Mouse (Mus musculus): ENCODE measurements at regions not wholly inside any gene's neighbourhood (a gene's known extent, or its start where the extent isn't known, plus 50 kb on each side); places are given as distances from the start of the nearest gene placed in this dataset.

GRCm38 (mm10) chr5:133754180-133754579 is 345.3 kb upstream of the Castor2 start:
- no peak overlapping the region for H3K9ac ChIP-seq (ENCODE audit: low read depth, low read length, severe bottlenecking)
- no peak for ATAC-seq (ENCODE audit: low FRiP score, low read depth)

GRCm38 (mm10) chr5:133753461-133754160 is 345.9 kb upstream of the Castor2 start:
- H3K4me1 ChIP-seq (ENCODE audit: control insufficient read depth, insufficient read depth, low read length): no peaks in the 10 kb centered on the region
- no peak overlapping the region for H3K27ac ChIP-seq (replicated peaks; ENCODE audit: low read depth, low read length)
- no peaks in the 10 kb centered on the region for H3K9me3 ChIP-seq (ENCODE audit: control insufficient read depth, low read length)
- DNase-seq (ENCODE audit: low spot score) (no peak), ATAC-seq (ENCODE audit: low FRiP score, low read depth) (no peak)
- no peaks in the 10 kb centered on the region for H3K27me3 ChIP-seq (ENCODE audit: control insufficient read depth, insufficient read depth, low read length)
- no peak overlapping the region for H3K4me3 ChIP-seq (replicated peaks; ENCODE audit: low read length)
- no peak overlapping the region for H3K4me2 ChIP-seq (replicated peaks; ENCODE audit: low read depth, low read length, severe bottlenecking)
- no peak for TF ChIP-seq POLR2A (IDR thresholded peaks at IDR 0.05; ENCODE audit: borderline replicate concordance, extremely low read depth, insufficient read depth, insufficient read length)
- 43% methylated on average over 8 of the region's 8 CpGs for WGBS
- H3K36me3 ChIP-seq (ENCODE audit: control insufficient read depth, insufficient read depth, low read length): no peaks in the 10 kb centered on the region
- H3K9ac ChIP-seq (ENCODE audit: low read depth, low read length, severe bottlenecking): no peak overlapping the region

More at GRCm38 (mm10) chr5:133754180-133754579, 345.3 kb upstream of the Castor2 start:
- no peak for DNase-seq (ENCODE audit: low spot score)
- Histone ChIP-seq H3K4me2 (replicated peaks; ENCODE audit: low read depth, low read length, severe bottlenecking) (no peak overlapping the region), H3K4me3 (replicated peaks; ENCODE audit: low read length) (no peak overlapping the region), H3K36me3 (ENCODE audit: control insufficient read depth, insufficient read depth, low read length) (no peaks in the 10 kb centered on the region), H3K9me3 (ENCODE audit: control insufficient read depth, low read length) (no peaks in the 10 kb centered on the region), H3K27me3 (ENCODE audit: control insufficient read depth, insufficient read depth, low read length) (no peaks in the 10 kb centered on the region), H3K27ac (replicated peaks; ENCODE audit: low read depth, low read length) (no peak overlapping the region), H3K4me1 (ENCODE audit: control insufficient read depth, insufficient read depth, low read length) (no peaks in the 10 kb centered on the region)
- TF ChIP-seq POLR2A (IDR thresholded peaks at IDR 0.05; ENCODE audit: borderline replicate concordance, extremely low read depth, insufficient read depth, insufficient read length): no peak
- 30% methylated on average over 7 of the region's 7 CpGs for WGBS

GRCm38 (mm10) chr5:133746960-133747359 is 352.6 kb upstream of the Castor2 start:
- DNase-seq (ENCODE audit: low spot score) (no peak), ATAC-seq (ENCODE audit: low FRiP score, low read depth) (no peak)
- Histone ChIP-seq H3K27me3 (ENCODE audit: control insufficient read depth, insufficient read depth, low read length) (no peaks in the 10 kb centered on the region), H3K27ac (replicated peaks; ENCODE audit: low read depth, low read length) (no peak overlapping the region), H3K4me2 (replicated peaks; ENCODE audit: low read depth, low read length, severe bottlenecking) (no peak overlapping the region), H3K4me1 (ENCODE audit: control insufficient read depth, insufficient read depth, low read length) (no peaks in the 10 kb centered on the region), H3K4me3 (replicated peaks; ENCODE audit: low read length) (no peak overlapping the region), H3K9ac (ENCODE audit: low read depth, low read length, severe bottlenecking) (no peak overlapping the region), H3K36me3 (ENCODE audit: control insufficient read depth, insufficient read depth, low read length) (no peaks in the 10 kb centered on the region), H3K9me3 (ENCODE audit: control insufficient read depth, low read length) (no peaks in the 10 kb centered on the region)
- TF ChIP-seq POLR2A (IDR thresholded peaks at IDR 0.05; ENCODE audit: borderline replicate concordance, extremely low read depth, insufficient read depth, insufficient read length): no peak
- WGBS: 74% methylated on average over 1 of the region's 1 CpGs

- Histone ChIP-seq H3K36me3 (ENCODE audit: control insufficient read depth, insufficient read depth, low read length) (no peaks in the 10 kb centered on the region), H3K4me3 (replicated peaks; ENCODE audit: low read length) (no peak overlapping the region), H3K9ac (ENCODE audit: low read depth, low read length, severe bottlenecking) (no peak overlapping the region), H3K27me3 (ENCODE audit: control insufficient read depth, insufficient read depth, low read length) (no peaks in the 10 kb centered on the region), H3K9me3 (ENCODE audit: control insufficient read depth, low read length) (no peaks in the 10 kb centered on the region), H3K27ac (replicated peaks; ENCODE audit: low read depth, low read length) (no peak overlapping the region), H3K4me2 (replicated peaks; ENCODE audit: low read depth, low read length, severe bottlenecking) (no peak overlapping the region), H3K4me1 (ENCODE audit: control insufficient read depth, insufficient read depth, low read length) (no peaks in the 10 kb centered on the region)
- DNase-seq (ENCODE audit: low spot score): no peak
- no peak for ATAC-seq (ENCODE audit: low FRiP score, low read depth)
- no peak for TF ChIP-seq POLR2A (IDR thresholded peaks at IDR 0.05; ENCODE audit: borderline replicate concordance, extremely low read depth, insufficient read depth, insufficient read length)
- 74% methylated on average over 10 of the region's 10 CpGs for WGBS
These were observed 353.1 kb upstream of the Castor2 start for GRCm38 (mm10) chr5:133746411-133746810.

GRCm38 (mm10) chr5:133744136-133744535 is 355.4 kb upstream of the Castor2 start:
- 90% methylated on average over 3 of the region's 3 CpGs for WGBS
- Histone ChIP-seq H3K36me3 (ENCODE audit: control insufficient read depth, insufficient read depth, low read length) (no peaks in the 10 kb centered on the region), H3K9ac (ENCODE audit: low read depth, low read length, severe bottlenecking) (no peak overlapping the region), H3K4me1 (ENCODE audit: control insufficient read depth, insufficient read depth, low read length) (no peaks in the 10 kb centered on the region), H3K27ac (replicated peaks; ENCODE audit: low read depth, low read length) (no peak overlapping the region), H3K9me3 (ENCODE audit: control insufficient read depth, low read length) (no peaks in the 10 kb centered on the region), H3K4me3 (replicated peaks; ENCODE audit: low read length) (no peak overlapping the region), H3K27me3 (ENCODE audit: control insufficient read depth, insufficient read depth, low read length) (no peaks in the 10 kb centered on the region), H3K4me2 (replicated peaks; ENCODE audit: low read depth, low read length, severe bottlenecking) (no peak overlapping the region)
- DNase-seq (ENCODE audit: low spot score): no peak
- ATAC-seq (ENCODE audit: low FRiP score, low read depth): no peak
- no peak for TF ChIP-seq POLR2A (IDR thresholded peaks at IDR 0.05; ENCODE audit: borderline replicate concordance, extremely low read depth, insufficient read depth, insufficient read length)
